Mouse (Mus musculus) ES-Bruce4 (cell line): ENCODE data around the gene Atp2b1. TPM values are rescaled to one million over a fixed set of nuclear protein-coding genes. Genes with fewer than 3 reads are reported as not detected.

Experiments
- H3K27ac ChIP-seq: 2 replicates; pipeline ENCODE4 v1.5.1; 2012; ENCODE audit warnings: low read length, inconsistent platforms; ENCODE audit not compliant: insufficient read depth
- H3K27me3 ChIP-seq: 2 replicates; pipeline ENCODE4 v1.6.1; 2012; ENCODE audit warnings: mild to moderate bottlenecking, low read length, inconsistent platforms; ENCODE audit not compliant: control insufficient read depth, poor library complexity, insufficient read depth, severe bottlenecking
- H3K36me3 ChIP-seq: 2 replicates; pipeline ENCODE4 v1.6.1; 2012; ENCODE audit warnings: inconsistent platforms, mild to moderate bottlenecking, low read length, moderate library complexity; ENCODE audit not compliant: control insufficient read depth, poor library complexity, insufficient read depth, severe bottlenecking
- H3K4me1 ChIP-seq: one replicate; pipeline ENCODE4 v1.8.1; 2011; ENCODE audit warnings: low read length; ENCODE audit not compliant: control insufficient read depth, insufficient read depth
- H3K4me3 ChIP-seq: 2 replicates; pipeline ENCODE4 v1.5.1; 2011; ENCODE audit warnings: low read depth, mild to moderate bottlenecking, low read length
- H3K9ac ChIP-seq: 2 replicates; pipeline ENCODE4 v1.6.1; 2012; ENCODE audit warnings: low read depth, mild to moderate bottlenecking, inconsistent platforms; ENCODE audit not compliant: poor library complexity, severe bottlenecking
- H3K9me3 ChIP-seq: replicated peaks from 2 replicates; pipeline ENCODE4 v1.6.1; 2012; ENCODE audit warnings: mild to moderate bottlenecking, low read length, inconsistent platforms; ENCODE audit not compliant: control insufficient read depth, poor library complexity, insufficient read depth, severe bottlenecking
- CTCF ChIP-seq: IDR thresholded peaks from one replicate; pipeline ENCODE4 v1.8.1; 2011; ENCODE audit warnings: low read depth, low read length
- EP300 ChIP-seq: IDR thresholded peaks from 2 replicates; pipeline ENCODE4 v1.6.1; 2011; ENCODE audit warnings: low read depth, low read length; ENCODE audit not compliant: insufficient read depth
- POLR2A ChIP-seq: IDR thresholded peaks from one replicate; pipeline ENCODE4 v1.8.1; 2011; ENCODE audit warnings: low read length; ENCODE audit not compliant: insufficient read depth
- polyA plus RNA-seq: library from polyadenylated mRNA; stranded (reverse); fragments of >200 nt; gene quantifications from 2 replicates; pipeline ENCODE4 v1.2.4, GENCODE M21; 2011; ENCODE audit warnings: low read depth; ENCODE audit not compliant: missing spikeins, insufficient read depth, insufficient read length

The Atp2b1 gene
- polyA plus RNA-seq, 1 experiment: 68.1 TPM

- H3K36me3 ChIP-seq: peaks cover 12% of the 10 kb centered on the region
- H3K4me1 ChIP-seq: no peaks in the 10 kb centered on the region
- no peak overlapping the region for H3K27ac ChIP-seq
- no peaks in the 10 kb centered on the region for H3K9me3 ChIP-seq
- H3K9ac ChIP-seq: no peak overlapping the region
- H3K4me3 ChIP-seq: no peak overlapping the region
- TF ChIP-seq POLR2A (no peak), EP300 (no peak), CTCF (no peak)
- no peaks in the 10 kb centered on the region for H3K27me3 ChIP-seq
Measured at GRCm38 (mm10) chr10:99012086-99012485, 97.9 kb downstream of the Atp2b1 start.

- TF ChIP-seq POLR2A (no peak), EP300 (no peak), CTCF (no peak)
- Histone ChIP-seq H3K27ac (no peak overlapping the region), H3K9me3 (no peaks in the 10 kb centered on the region), H3K36me3 (peaks cover 14% of the 10 kb centered on the region), H3K4me3 (no peak overlapping the region), H3K9ac (no peak overlapping the region), H3K4me1 (no peaks in the 10 kb centered on the region), H3K27me3 (no peaks in the 10 kb centered on the region)
Measured at GRCm38 (mm10) chr10:99014737-99015136, 100.5 kb downstream of the Atp2b1 start.

GRCm38 (mm10) chr10:99016996-99017395, 102.8 kb downstream of the Atp2b1 start:
- peaks cover 12% of the 10 kb centered on the region for H3K36me3 ChIP-seq
- H3K9ac ChIP-seq: no peak overlapping the region
- H3K4me1 ChIP-seq: no peaks in the 10 kb centered on the region
- TF ChIP-seq EP300: no peak
- TF ChIP-seq POLR2A: no peak
- no peak for TF ChIP-seq CTCF
- no peaks in the 10 kb centered on the region for H3K27me3 ChIP-seq
- H3K9me3 ChIP-seq: no peaks in the 10 kb centered on the region
- H3K27ac ChIP-seq: no peak overlapping the region
- no peak overlapping the region for H3K4me3 ChIP-seq

GRCm38 (mm10) chr10:99027462-99027861, 113.3 kb downstream of the Atp2b1 start:
- H3K4me1 ChIP-seq: no peaks in the 10 kb centered on the region
- no peaks in the 10 kb centered on the region for H3K9me3 ChIP-seq

GRCm38 (mm10) chr10:99029844-99030243, 115.6 kb downstream of the Atp2b1 start:
- Histone ChIP-seq H3K27ac (no peak overlapping the region), H3K36me3 (no peaks in the 10 kb centered on the region), H3K9me3 (no peaks in the 10 kb centered on the region), H3K9ac (no peak overlapping the region), H3K4me3 (no peak overlapping the region), H3K4me1 (no peaks in the 10 kb centered on the region), H3K27me3 (no peaks in the 10 kb centered on the region)
- TF ChIP-seq CTCF (no peak), EP300 (no peak), POLR2A (no peak)

More at GRCm38 (mm10) chr10:99027462-99027861, 113.3 kb downstream of the Atp2b1 start:
- H3K27ac ChIP-seq: no peak overlapping the region
- no peaks in the 10 kb centered on the region for H3K36me3 ChIP-seq
- TF ChIP-seq CTCF (no peak), POLR2A (no peak), EP300 (no peak)
- H3K4me3 ChIP-seq: no peak overlapping the region
- no peaks in the 10 kb centered on the region for H3K27me3 ChIP-seq
- no peak overlapping the region for H3K9ac ChIP-seq

- Histone ChIP-seq H3K36me3 (no peaks in the 10 kb centered on the region), H3K4me3 (no peak overlapping the region), H3K27ac (no peak overlapping the region), H3K9me3 (no peaks in the 10 kb centered on the region), H3K27me3 (no peaks in the 10 kb centered on the region), H3K4me1 (no peaks in the 10 kb centered on the region), H3K9ac (no peak overlapping the region)
- TF ChIP-seq EP300: no peak
- TF ChIP-seq CTCF: no peak
- TF ChIP-seq POLR2A: no peak
Measured at GRCm38 (mm10) chr10:99033830-99034828, 119.9 kb downstream of the Atp2b1 start.
